Mouse (Mus musculus) ovary, postnatal 10 days (tissue): ENCODE data around the gene Vmn2r29.
"Not testable (repeated sequence)": the region's sequence is repeated elsewhere in the genome, so short reads cannot be mapped to it uniquely, and the experiment has no call there.

ENCODE experiments used
- DNase-seq: peaks from one replicate; pipeline ENCODE4 v3.0.0; 2022; ENCODE audit warnings: low spot score

Vmn2r29 gene

DNA sequence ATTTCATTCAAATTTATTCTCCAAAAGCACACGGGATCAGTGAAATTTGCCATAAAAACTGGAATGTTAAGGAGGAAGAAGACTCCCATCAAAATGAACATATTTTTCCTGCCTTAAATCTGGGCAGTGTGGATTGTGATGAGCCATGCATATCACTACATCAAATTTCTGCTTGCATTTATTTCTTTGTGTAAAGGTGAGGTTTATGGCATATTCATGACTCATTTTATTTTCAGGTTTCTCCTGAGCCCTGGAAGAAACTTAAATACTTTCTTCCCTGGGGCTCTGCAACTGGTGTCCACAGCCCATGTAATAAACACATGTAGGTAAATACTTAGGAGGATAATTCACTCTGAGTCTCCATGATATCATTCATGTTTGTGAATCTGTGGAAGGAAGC, at the start of gene Vmn2r29:
Vmn2r29 (minus strand) TSS at position 101 of the 400 bp plus-strand sequence.
- not testable (repeated sequence) for DNase-seq

DNA sequence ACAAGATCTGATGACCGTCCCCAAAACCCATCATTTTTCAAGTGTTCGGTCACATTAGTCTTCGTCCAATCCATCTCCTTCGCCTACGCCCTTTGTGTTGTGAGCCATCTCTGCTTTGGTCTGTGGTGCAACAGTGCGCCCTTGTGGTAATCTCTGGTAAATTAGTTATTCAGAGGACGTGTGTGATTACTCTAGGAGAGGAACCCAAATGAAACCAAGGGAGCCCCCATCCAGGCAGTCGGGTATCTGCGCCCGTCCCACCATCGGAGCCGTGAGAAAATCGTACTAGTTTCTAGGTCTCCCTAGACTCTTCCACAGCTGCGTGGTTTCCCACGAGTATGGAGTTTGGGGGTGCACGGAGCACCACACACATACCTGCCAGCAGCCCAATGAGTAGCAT, 48.5 kb upstream of the Vmn2r29 start:
- DNase-seq, result no peak

DNA sequence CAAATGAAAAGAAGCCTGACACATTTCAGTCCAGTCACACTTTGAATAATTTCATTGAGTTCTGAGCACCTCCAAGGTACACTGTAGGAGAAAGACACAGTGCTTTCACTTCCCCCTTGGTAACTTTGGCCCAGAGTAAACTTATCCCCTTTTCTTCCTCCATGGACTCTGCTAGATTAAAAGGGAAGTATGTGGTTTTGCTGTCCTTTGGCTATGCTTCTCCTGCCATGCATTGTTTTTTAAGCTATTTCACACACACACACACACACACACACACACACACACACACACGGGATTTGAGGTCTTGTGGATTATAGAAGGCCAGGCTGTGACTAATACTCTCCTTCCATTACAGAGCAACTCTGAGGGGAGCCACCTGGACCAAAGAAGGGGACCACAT, 34.3 kb upstream of the Vmn2r29 start:
- DNase-seq, result no peak

DNA sequence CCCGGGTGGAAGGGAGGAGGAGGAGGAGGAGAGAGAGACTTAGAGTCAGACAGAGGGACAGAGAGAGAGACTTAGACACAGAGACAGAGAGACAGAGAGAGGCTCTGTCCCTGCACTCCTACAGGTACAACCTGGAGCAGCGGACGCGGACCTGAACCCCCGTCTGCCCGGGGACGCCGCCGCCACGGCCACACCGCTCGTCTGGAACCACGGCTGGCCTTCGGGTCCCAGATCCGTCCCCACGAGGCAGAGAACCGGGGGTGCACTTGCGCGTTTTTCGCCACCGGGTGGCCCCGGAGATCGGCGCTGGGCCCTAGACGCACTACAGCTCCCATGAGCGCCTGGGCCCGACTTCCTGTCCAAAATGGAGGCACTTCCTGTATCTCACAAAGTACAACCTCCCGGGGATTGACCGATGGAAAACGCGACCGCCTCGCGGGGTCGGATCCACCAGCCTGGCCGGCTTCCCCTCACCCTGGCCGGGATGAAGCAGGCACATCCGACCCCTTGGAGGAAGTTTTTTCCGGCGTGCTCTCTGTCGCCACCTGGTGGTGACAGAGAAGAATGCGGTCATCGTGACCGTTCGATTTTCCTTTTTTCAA, 30.9 kb upstream of the Vmn2r29 start, which contains the start of gene Gm45844:
Gm45844 (minus strand) TSS at position 324 of the 602 bp plus-strand sequence.
- DNase-seq, result peak; percentile 88

DNA sequence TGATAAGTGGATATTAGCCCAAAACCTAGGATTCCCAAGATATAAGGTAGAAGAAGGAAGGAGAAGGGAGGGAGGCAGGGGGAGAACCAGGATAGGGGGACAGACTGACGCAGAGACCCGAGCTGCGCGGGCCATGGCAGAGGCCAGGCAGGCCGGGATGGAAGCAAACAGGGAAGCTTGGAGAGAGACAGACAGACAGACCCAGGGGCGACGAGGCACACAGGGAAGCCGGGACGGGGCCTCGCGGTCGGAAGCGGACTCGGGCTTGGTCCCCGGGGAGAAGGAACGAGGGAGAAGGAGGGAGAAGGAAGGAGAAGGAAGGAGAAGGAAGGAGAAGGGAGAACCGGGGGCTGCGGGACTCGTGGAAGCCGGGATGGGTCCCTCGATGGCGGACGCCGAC, 30.4 kb upstream of the Vmn2r29 start:
- DNase-seq, result peak; percentile 5

DNA sequence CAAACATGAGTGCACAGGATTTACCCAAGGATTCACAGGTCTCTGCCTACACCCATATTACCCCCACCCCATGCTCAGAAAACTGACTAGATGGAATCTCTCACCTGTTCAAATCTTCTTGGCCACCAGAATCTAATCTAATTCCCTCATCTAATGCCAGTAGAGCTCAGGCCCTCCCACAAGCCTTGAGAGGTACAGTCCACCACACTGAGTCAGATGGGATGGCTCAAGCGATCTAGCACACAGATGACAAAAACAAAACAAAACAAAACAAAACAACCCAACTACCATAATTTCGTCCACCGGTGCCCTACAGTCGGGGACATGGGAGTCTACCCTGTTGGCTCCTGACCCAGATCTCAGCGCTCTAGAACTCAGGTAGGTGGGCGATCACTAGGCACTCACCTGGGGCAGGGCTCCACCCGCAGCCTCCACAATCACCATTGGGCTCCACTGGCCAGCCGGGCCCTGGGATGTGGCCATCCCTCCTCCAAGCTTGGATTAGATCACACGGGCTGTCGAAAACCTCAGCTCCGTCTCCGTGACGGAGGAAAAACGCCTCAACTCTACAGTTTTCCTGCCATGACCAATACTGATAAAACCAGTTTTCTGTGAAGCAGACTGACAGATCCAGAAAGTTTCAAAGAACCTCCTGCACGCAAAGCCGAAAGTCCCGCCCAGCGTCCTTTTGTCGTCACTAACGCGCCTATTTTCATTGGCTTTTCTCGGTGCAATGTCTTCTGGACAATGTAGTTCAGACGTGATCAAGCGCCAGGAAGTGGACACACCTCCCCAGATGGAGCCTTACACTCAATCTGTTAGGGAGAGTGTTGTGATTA, 37.6 kb downstream of the Vmn2r29 start, which contains the start of gene Zfp772:
Zfp772 (minus strand) TSS at position 686 of the 839 bp plus-strand sequence.
- peak; percentile 7 for DNase-seq

DNA sequence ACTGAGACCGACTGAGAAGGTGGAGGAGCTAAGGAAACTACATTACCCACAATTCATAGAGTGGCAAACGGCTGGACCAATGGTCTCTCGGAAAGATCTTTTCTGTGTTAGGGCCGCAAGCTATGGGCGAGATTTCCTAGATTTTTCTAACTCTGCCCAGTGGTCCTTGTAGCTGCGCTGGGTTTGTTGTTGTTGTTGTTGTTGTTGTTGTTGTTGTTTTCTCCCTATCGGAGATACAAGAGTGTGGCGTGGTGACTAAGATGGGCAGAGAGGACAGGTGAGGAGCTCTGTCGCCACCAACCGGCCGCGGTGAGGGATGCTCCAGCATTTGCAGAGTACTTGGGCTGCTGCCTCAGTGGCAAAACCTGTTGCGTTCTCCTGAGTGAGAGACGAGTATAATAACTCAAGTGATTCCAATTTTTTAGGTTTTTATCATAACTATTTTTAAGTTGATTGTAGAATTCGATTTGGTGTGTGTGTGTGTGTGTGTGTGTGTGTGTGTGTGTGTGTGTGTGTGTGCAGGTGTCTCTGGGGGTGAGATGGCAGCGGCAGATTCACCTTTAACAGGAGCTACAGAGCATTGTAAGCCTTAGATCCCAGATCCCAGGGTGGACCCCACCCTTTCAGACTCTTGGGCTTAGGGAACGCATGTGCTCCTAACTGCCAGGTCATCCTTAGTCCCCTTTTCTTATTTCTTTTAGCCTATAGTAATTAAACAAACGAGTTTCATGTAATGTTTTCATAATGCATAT, 58.8 kb downstream of the Vmn2r29 start:
- peak; percentile 27 for DNase-seq

DNA sequence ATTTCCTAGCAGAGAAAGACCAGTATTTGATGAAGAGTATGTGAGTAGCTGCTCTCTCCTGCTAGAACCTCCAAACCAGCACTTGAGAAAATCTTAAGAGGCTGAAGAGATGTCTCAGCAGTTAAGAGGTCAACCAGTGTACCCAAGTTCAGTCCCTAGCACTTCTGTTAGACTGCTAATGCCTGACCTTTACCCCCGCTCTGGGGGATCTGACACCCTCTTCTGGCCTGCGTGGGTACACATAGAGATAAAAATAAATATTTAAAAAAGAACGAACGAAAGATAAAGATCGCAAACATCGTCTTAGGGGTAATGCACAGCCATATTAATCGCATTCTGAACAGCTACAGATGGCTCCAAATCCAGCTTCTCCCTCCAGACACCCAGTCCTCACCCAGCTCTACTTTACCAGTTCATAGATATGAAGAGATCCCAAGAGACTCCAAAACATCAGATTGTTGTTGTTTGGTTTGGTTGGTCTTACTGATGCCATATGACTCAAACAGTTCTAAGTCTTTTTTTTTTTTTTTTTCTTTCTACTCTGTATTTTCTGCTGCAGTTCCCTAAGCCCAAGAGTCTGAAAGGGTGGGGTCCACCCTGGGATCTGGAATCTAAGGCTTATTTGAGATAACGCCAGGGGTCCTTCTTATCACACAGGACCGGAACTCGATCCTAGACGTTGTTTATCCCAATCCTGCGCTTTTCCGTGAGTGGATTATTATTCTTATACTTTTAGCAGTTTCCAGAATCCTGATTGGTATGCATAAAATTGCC, 59.5 kb downstream of the Vmn2r29 start:
- DNase-seq, result no peak

DNA sequence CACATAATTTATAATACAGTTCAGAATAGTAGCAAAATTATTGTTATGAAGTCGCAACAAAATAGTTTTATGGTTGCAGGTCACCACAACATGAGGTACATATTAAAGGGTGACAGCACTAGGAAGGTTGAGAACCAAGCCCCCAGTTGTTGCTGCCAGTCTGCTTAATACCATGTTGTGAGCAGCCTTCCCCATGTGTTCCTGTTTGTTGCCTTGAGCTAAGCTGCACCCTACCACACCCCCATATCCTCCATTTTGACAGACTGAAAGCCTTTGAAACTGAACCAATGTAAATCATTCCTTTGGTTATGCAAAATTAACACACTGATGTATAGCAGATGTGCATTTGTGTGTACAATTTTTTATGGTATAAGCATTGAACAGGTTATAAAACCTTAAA, 61.2 kb downstream of the Vmn2r29 start:
- no peak for DNase-seq
